Mouse (Mus musculus) forebrain, embryonic 14.5 days (tissue): Measurements from ENCODE around the gene Ttc17. TPM values are rescaled to one million over a fixed set of nuclear protein-coding genes. Genes with fewer than 3 reads are reported as not detected.

Source experiments
- ATAC-seq: fragments of 200-750 bp; cut with Nextera tagmentation; 2 replicates; pipeline ENCODE4 v1.8.0; 2017; ENCODE audit warnings: mild to moderate bottlenecking, moderate library complexity
- DNase-seq: peaks from one replicate; pipeline ENCODE4 v3.0.0-alpha.2; 2015; ENCODE audit warnings: low spot score
- H3K27ac ChIP-seq: fragments of 300-500 bp; sonication (generic); 2 replicates; pipeline ENCODE4 v1.5.1; 2014; ENCODE audit warnings: low read depth, mild to moderate bottlenecking, control low read depth, low read length, moderate library complexity
- H3K27me3 ChIP-seq: fragments of 300-500 bp; sonication (generic); replicated peaks from 2 replicates; pipeline ENCODE4 v1.6.1; 2014; ENCODE audit warnings: low read length, control low read depth, mixed read lengths; ENCODE audit not compliant: control insufficient read depth, insufficient read depth
- H3K36me3 ChIP-seq: fragments of 300-500 bp; sonication (generic); 2 replicates; pipeline ENCODE4 v1.6.1; 2014; ENCODE audit warnings: low read length, control low read depth; ENCODE audit not compliant: control insufficient read depth, insufficient read depth
- H3K4me1 ChIP-seq: fragments of 300-500 bp; sonication (generic); 2 replicates; pipeline ENCODE4 v1.6.1; 2014; ENCODE audit warnings: antibody characterized with exemption, low read length, control low read depth; ENCODE audit not compliant: control insufficient read depth, insufficient read depth
- H3K4me2 ChIP-seq: fragments of 300-500 bp; sonication (generic); 2 replicates; pipeline ENCODE4 v1.6.1; 2014; ENCODE audit warnings: mild to moderate bottlenecking, control low read depth, low read length
- H3K4me3 ChIP-seq: fragments of 300-500 bp; sonication (generic); 2 replicates; pipeline ENCODE4 v1.5.1; 2014; ENCODE audit warnings: low read depth, low read length, control low read depth
- H3K9ac ChIP-seq: fragments of 300-500 bp; sonication (generic); 2 replicates; pipeline ENCODE4 v1.6.1; 2014; ENCODE audit warnings: mild to moderate bottlenecking, low read length, control low read depth, moderate library complexity
- H3K9me3 ChIP-seq: fragments of 300-500 bp; sonication (generic); replicated peaks from 2 replicates; pipeline ENCODE4 v1.6.1; 2016; ENCODE audit warnings: low read length, control low read depth, mixed read lengths; ENCODE audit not compliant: control insufficient read depth
- WGBS: fragments of 180-500 bp; shearing (Covaris S2); extraction: QIAGEN DNeasy Blood & Tissue Kit; methylation state at CpG from one replicate; pipeline ENCODE4 v1.1.7; 2014; 5-methylcytosine and 5-hydroxymethylcytosine counted together
- polyA plus RNA-seq: library from polyadenylated mRNA; unstranded; fragments of >200 nt; fragmentation: Nextera tagmentation; extraction: Ambion mirVana; gene quantifications from 2 replicates; pipeline ENCODE4 v1.2.1, GENCODE M21; 2014

Ttc17 gene
- polyA plus RNA-seq, 1 experiment from 2014 or later = 19.1 TPM

- Histone ChIP-seq H3K27ac (no peak overlapping the region), H3K9me3 (no peaks in the 10 kb centered on the region), H3K36me3 (0 out of 2 replicates have a peak, but pooled peaks cover 13% of the 10 kb centered on the region), H3K9ac (no peak overlapping the region), H3K4me1 (peaks cover 3% of the 10 kb centered on the region; the same call in 1 of the 2 replicates), H3K27me3 (no peaks in the 10 kb centered on the region), H3K4me2 (no peak overlapping the region), H3K4me3 (no peak overlapping the region)
- ATAC-seq = no peak
- DNase-seq = no peak
- WGBS = 75% methylated on average over 6 of the region's 6 CpGs
These were observed 58.3 kb downstream of the Ttc17 start for GRCm38 (mm10) chr2:94348165-94348591.

GRCm38 (mm10) chr2:94346746-94347145, 59.7 kb downstream of the Ttc17 start:
- Histone ChIP-seq H3K4me1 (peaks cover 3% of the 10 kb centered on the region; the same call in 1 of the 2 replicates), H3K27me3 (no peaks in the 10 kb centered on the region), H3K9me3 (no peaks in the 10 kb centered on the region), H3K36me3 (peaks cover 19% of the 10 kb centered on the region), H3K27ac (no peak overlapping the region), H3K4me2 (no peak overlapping the region), H3K4me3 (no peak overlapping the region), H3K9ac (no peak overlapping the region)
- ATAC-seq (no peak), DNase-seq (no peak)
- 94% methylated on average over 5 of the region's 5 CpGs for WGBS

GRCm38 (mm10) chr2:94344624-94345023, 61.9 kb downstream of the Ttc17 start:
- 86% methylated on average over 4 of the region's 4 CpGs for WGBS

GRCm38 (mm10) chr2:94343290-94344285, 62.9 kb downstream of the Ttc17 start:
- DNase-seq (peak; percentile 70), ATAC-seq (peak; percentile 79)
- Histone ChIP-seq H3K9me3 (no peaks in the 10 kb centered on the region), H3K9ac (no peak overlapping the region), H3K36me3 (peaks cover 34% of the 10 kb centered on the region), H3K27me3 (no peaks in the 10 kb centered on the region), H3K4me2 (no peak overlapping the region), H3K4me3 (no peak overlapping the region), H3K4me1 (peaks cover 3% of the 10 kb centered on the region; the same call in 1 of the 2 replicates), H3K27ac (0 out of 2 replicates have a peak overlapping the region, but pooled peaks have one; percentile 57)
- 25% methylated on average over 12 of the region's 12 CpGs for whole genome bisulfite sequencing

More at GRCm38 (mm10) chr2:94344624-94345023, 61.9 kb downstream of the Ttc17 start:
- ATAC-seq (no peak), DNase-seq (no peak)
- H3K9ac ChIP-seq = no peak overlapping the region
- H3K4me3 ChIP-seq = no peak overlapping the region
- H3K36me3 ChIP-seq = peaks cover 32% of the 10 kb centered on the region
- H3K27ac ChIP-seq = no peak overlapping the region; the same call in 1 of the 2 replicates
- H3K9me3 ChIP-seq = no peaks in the 10 kb centered on the region
- H3K27me3 ChIP-seq = no peaks in the 10 kb centered on the region
- H3K4me2 ChIP-seq = no peak overlapping the region
- H3K4me1 ChIP-seq = peaks cover 3% of the 10 kb centered on the region; the same call in 1 of the 2 replicates

GRCm38 (mm10) chr2:94340769-94341168, 65.7 kb downstream of the Ttc17 start:
- Histone ChIP-seq H3K4me1 (peaks cover 3% of the 10 kb centered on the region; the same call in 1 of the 2 replicates), H3K4me3 (no peak overlapping the region), H3K27me3 (no peaks in the 10 kb centered on the region), H3K36me3 (peaks cover 49% of the 10 kb centered on the region), H3K9me3 (no peaks in the 10 kb centered on the region), H3K27ac (no peak overlapping the region), H3K4me2 (no peak overlapping the region), H3K9ac (no peak overlapping the region)
- WGBS = 50% methylated on average over 1 of the region's 1 CpGs
- DNase-seq (peak; percentile 25), ATAC-seq (no peak)

- Histone ChIP-seq H3K36me3 (peaks cover 49% of the 10 kb centered on the region), H3K4me1 (no peaks in the 10 kb centered on the region), H3K4me3 (no peak overlapping the region), H3K9me3 (no peaks in the 10 kb centered on the region), H3K27me3 (no peaks in the 10 kb centered on the region), H3K4me2 (no peak overlapping the region), H3K9ac (no peak overlapping the region), H3K27ac (no peak overlapping the region)
- ATAC-seq = no peak
- DNase-seq = no peak
- WGBS = 90% methylated on average over 5 of the region's 5 CpGs
These were observed 67.0 kb downstream of the Ttc17 start for GRCm38 (mm10) chr2:94339495-94339894.

- no peak overlapping the region for H3K4me3 ChIP-seq
- ATAC-seq (peak; percentile 76; the same call in 1 of the 2 replicates), DNase-seq (peak; percentile 64)
- no peak overlapping the region for H3K27ac ChIP-seq
- H3K9ac ChIP-seq = no peak overlapping the region
- H3K4me1 ChIP-seq = no peaks in the 10 kb centered on the region
- H3K9me3 ChIP-seq = no peaks in the 10 kb centered on the region
- H3K36me3 ChIP-seq = peaks cover 53% of the 10 kb centered on the region
- H3K4me2 ChIP-seq = no peak overlapping the region
- WGBS = 80% methylated on average over 9 of the region's 9 CpGs
- no peaks in the 10 kb centered on the region for H3K27me3 ChIP-seq
These were observed 70.2 kb downstream of the Ttc17 start for GRCm38 (mm10) chr2:94336336-94336735.

GRCm38 (mm10) chr2:94334742-94335046, 71.8 kb downstream of the Ttc17 start:
- no peak for ATAC-seq
- no peak for DNase-seq
- Histone ChIP-seq H3K9ac (no peak overlapping the region), H3K36me3 (peaks cover 56% of the 10 kb centered on the region), H3K4me3 (no peak overlapping the region), H3K4me2 (no peak overlapping the region), H3K27ac (peak overlapping the region; percentile 0; the same call in 1 of the 2 replicates), H3K9me3 (no peaks in the 10 kb centered on the region), H3K4me1 (no peaks in the 10 kb centered on the region), H3K27me3 (no peaks in the 10 kb centered on the region)
- WGBS = 20% methylated on average over 2 of the region's 2 CpGs
